Mouse (Mus musculus): ENCODE results near the gene Abhd12.

DNA sequence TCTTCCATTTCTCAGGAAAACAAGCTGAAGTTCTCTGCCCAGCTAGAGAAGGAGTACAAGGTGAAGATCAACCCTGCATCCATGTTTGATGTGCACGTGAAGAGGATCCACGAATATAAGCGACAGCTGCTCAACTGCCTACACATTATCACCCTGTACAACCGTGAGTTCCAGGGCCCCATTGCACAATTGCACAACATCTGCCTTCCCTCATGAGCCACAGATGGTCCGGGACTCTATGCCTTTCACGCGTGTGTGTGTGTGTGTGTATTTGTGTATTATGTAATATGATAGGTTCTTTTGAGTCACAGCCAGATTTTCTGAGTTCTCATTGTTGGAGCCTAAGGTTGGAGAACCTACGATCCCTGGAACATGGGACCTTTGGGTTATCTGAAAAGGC lies 83.8 kb downstream of the Abhd12 start:
- no peak for TF ChIP-seq POLR2A (IDR thresholded peaks at IDR 0.05; ENCODE audit: low read depth, low read length)
- no peak for TF ChIP-seq CTCF (IDR thresholded peaks at IDR 0.05; ENCODE audit: extremely low read depth, insufficient read depth, insufficient read length, insufficient replicate concordance)
